Mouse (Mus musculus): ENCODE measurements around the gene Med19.

GRCm38 (mm10) chr2:84650464-84651195 is 27.6 kb upstream of the Med19 start, which contains the start of gene Ctnnd1:
- TF ChIP-seq CTCF (IDR thresholded peaks at IDR 0.05; ENCODE audit: borderline replicate concordance, insufficient read depth, low read depth, low read length) (no peak), POLR2A (IDR thresholded peaks at IDR 0.05; ENCODE audit: borderline replicate concordance, insufficient read depth, low read length) (peak; percentile 90; the same call in 1 of the 2 replicates)
